Mouse (Mus musculus) forebrain, embryonic 16.5 days (tissue): ENCODE measurements around the gene Scyl3. TPM values are rescaled to one million over a fixed set of nuclear protein-coding genes. Genes with fewer than 3 reads are reported as not detected.
A peak's percentile ranks its signal among the peaks of the same experiment; 100 is the strongest.

ENCODE experiments used
- ATAC-seq: fragments of 200-750 bp; cut with Nextera tagmentation; 2 replicates; pipeline ENCODE4 v1.8.0; 2017; ENCODE audit warnings: mild to moderate bottlenecking, moderate library complexity
- H3K27ac ChIP-seq: fragments of 300-500 bp; sonication (generic); 2 replicates; pipeline ENCODE4 v1.5.1; 2014; ENCODE audit warnings: low read length, control low read depth
- H3K27me3 ChIP-seq: fragments of 300-500 bp; sonication (generic); replicated peaks from 2 replicates; pipeline ENCODE4 v1.6.1; 2014; ENCODE audit warnings: low read length; ENCODE audit not compliant: control insufficient read depth, insufficient read depth
- H3K36me3 ChIP-seq: fragments of 300-500 bp; sonication (generic); 2 replicates; pipeline ENCODE4 v1.6.1; 2014; ENCODE audit not compliant: control insufficient read depth, insufficient read depth
- H3K4me1 ChIP-seq: fragments of 300-500 bp; sonication (generic); replicated peaks from 2 replicates; pipeline ENCODE4 v1.6.1; 2014; ENCODE audit warnings: low read length; ENCODE audit not compliant: control insufficient read depth, insufficient read depth
- H3K4me2 ChIP-seq: fragments of 300-500 bp; sonication (generic); 2 replicates; pipeline ENCODE4 v1.6.1; 2014; ENCODE audit warnings: mild to moderate bottlenecking, low read length, control low read depth
- H3K4me3 ChIP-seq: fragments of 300-500 bp; sonication (generic); replicated peaks from 2 replicates; pipeline ENCODE4 v1.5.1; 2014; ENCODE audit warnings: mild to moderate bottlenecking, low read length, control low read depth
- H3K9ac ChIP-seq: fragments of 300-500 bp; sonication (generic); replicated peaks from 2 replicates; pipeline ENCODE4 v1.6.1; 2014; ENCODE audit warnings: low read depth, low read length, control low read depth
- H3K9me3 ChIP-seq: fragments of 300-500 bp; sonication (generic); 2 replicates; pipeline ENCODE4 v1.6.1; 2016; ENCODE audit warnings: low read length; ENCODE audit not compliant: control insufficient read depth
- WGBS: fragments of 180-500 bp; shearing (Covaris S2); extraction: QIAGEN DNeasy Blood & Tissue Kit; methylation state at CpG from one replicate; pipeline ENCODE4 v1.1.7; 2014; 5-methylcytosine and 5-hydroxymethylcytosine counted together
- polyA plus RNA-seq: library from polyadenylated mRNA; unstranded; fragments of >200 nt; fragmentation: Nextera tagmentation; extraction: Ambion mirVana; gene quantifications from 2 replicates; pipeline ENCODE4 v1.2.1, GENCODE M21; 2015

The Scyl3 gene
- polyA plus RNA-seq, 1 experiment from 2014 or later = 19.2 TPM

DNA sequence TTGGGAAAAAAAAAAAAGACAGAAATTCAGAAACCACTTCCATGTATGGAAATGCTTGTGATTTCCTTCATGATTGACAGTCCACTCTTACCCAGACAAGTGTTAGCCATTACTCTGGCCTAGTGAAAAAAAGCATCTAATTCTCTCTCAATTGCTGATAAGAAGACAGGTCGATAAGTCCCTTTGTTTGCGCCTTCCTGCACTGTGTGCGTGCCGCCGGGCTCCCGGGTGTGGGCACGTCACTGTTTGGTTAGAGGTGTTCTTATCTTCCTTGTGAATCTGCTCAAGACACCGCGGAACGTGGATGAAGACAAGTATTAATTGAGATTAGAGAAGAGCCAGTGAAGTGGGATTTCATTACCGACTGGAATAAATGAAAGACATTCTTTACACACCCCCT is 20.5 kb upstream of the Scyl3 start:
- H3K27ac ChIP-seq = no peak overlapping the region
- H3K36me3 ChIP-seq = no peaks in the 10 kb centered on the region
- no peak overlapping the region for H3K9ac ChIP-seq
- no peaks in the 10 kb centered on the region for H3K4me1 ChIP-seq
- H3K27me3 ChIP-seq = no peaks in the 10 kb centered on the region
- H3K4me2 ChIP-seq = no peak overlapping the region
- no peak overlapping the region for H3K4me3 ChIP-seq
- WGBS = 56% methylated on average over 11 of the region's 11 CpGs
- ATAC-seq = no peak
- H3K9me3 ChIP-seq = no peaks in the 10 kb centered on the region

GRCm38 (mm10) chr1:163910343-163910742 is 18.6 kb upstream of the Scyl3 start:
- Histone ChIP-seq H3K9me3 (no peaks in the 10 kb centered on the region), H3K9ac (no peak overlapping the region), H3K4me2 (no peak overlapping the region), H3K36me3 (no peaks in the 10 kb centered on the region), H3K4me3 (no peak overlapping the region), H3K27me3 (no peaks in the 10 kb centered on the region), H3K4me1 (no peaks in the 10 kb centered on the region), H3K27ac (no peak overlapping the region)
- WGBS = 9% methylated on average over 2 of the region's 2 CpGs
- ATAC-seq = peak; percentile 77

DNA sequence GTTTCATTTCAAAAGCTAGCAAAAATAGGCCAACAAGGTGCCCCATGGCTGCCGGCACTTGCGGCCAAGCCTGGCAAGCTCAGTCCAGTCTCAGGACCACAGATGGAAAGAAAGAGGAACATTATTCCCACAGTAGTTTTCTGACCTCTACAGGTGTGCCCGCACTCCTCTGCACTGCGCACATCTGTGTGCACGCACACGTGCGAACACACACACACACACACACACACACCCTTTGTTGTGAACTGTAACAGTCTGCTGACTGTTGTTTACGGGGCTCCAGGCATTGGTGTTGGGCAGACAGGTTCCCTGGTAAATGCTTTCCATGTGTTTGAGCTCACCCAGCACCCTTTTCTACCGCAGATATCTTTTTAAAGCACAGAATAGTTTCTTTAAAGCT is 18.1 kb upstream of the Scyl3 start:
- WGBS = 95% methylated on average over 9 of the region's 9 CpGs

GRCm38 (mm10) chr1:163911981-163912380 is 16.9 kb upstream of the Scyl3 start:
- Histone ChIP-seq H3K4me3 (no peak overlapping the region), H3K4me2 (no peak overlapping the region), H3K9me3 (no peaks in the 10 kb centered on the region), H3K36me3 (peaks cover 7% of the 10 kb centered on the region), H3K27ac (no peak overlapping the region), H3K27me3 (no peaks in the 10 kb centered on the region), H3K4me1 (no peaks in the 10 kb centered on the region), H3K9ac (no peak overlapping the region)
- WGBS = 91% methylated on average over 11 of the region's 11 CpGs
- no peak for ATAC-seq

More for the DNA sequence above, 18.1 kb upstream of the Scyl3 start:
- H3K36me3 ChIP-seq = no peaks in the 10 kb centered on the region; the same call in 1 of the 2 replicates
- no peaks in the 10 kb centered on the region for H3K4me1 ChIP-seq
- H3K4me3 ChIP-seq = no peak overlapping the region
- H3K27ac ChIP-seq = no peak overlapping the region
- no peak overlapping the region for H3K4me2 ChIP-seq
- H3K27me3 ChIP-seq = no peaks in the 10 kb centered on the region
- no peaks in the 10 kb centered on the region for H3K9me3 ChIP-seq
- peak; percentile 38; the same call in 1 of the 2 replicates for ATAC-seq
- no peak overlapping the region for H3K9ac ChIP-seq

- Histone ChIP-seq H3K9me3 (no peaks in the 10 kb centered on the region), H3K4me2 (no peak overlapping the region), H3K9ac (no peak overlapping the region), H3K4me1 (no peaks in the 10 kb centered on the region), H3K4me3 (no peak overlapping the region), H3K27me3 (no peaks in the 10 kb centered on the region), H3K27ac (no peak overlapping the region), H3K36me3 (peaks cover 13% of the 10 kb centered on the region)
- no peak for ATAC-seq
- WGBS = 97% methylated on average over 5 of the region's 5 CpGs
Observed at GRCm38 (mm10) chr1:163917349-163918160, 11.3 kb upstream of the Scyl3 start.

- H3K4me1 ChIP-seq = peaks cover 5% of the 10 kb centered on the region
- no peaks in the 10 kb centered on the region for H3K27me3 ChIP-seq
- H3K9me3 ChIP-seq = no peaks in the 10 kb centered on the region
- no peak overlapping the region for H3K4me3 ChIP-seq
- H3K4me2 ChIP-seq = no peak overlapping the region
- H3K9ac ChIP-seq = no peak overlapping the region
- H3K36me3 ChIP-seq = no peaks in the 10 kb centered on the region
- no peak overlapping the region for H3K27ac ChIP-seq
- ATAC-seq = no peak
- 88% methylated on average over 8 of the region's 8 CpGs for WGBS
Observed at GRCm38 (mm10) chr1:163924093-163924492, 4.8 kb upstream of the Scyl3 start.

- Histone ChIP-seq H3K27me3 (no peaks in the 10 kb centered on the region), H3K27ac (peak overlapping the region; percentile 86), H3K4me1 (peaks cover 14% of the 10 kb centered on the region), H3K9ac (peak overlapping the region; percentile 97), H3K4me2 (peak overlapping the region; percentile 93), H3K36me3 (0 out of 2 replicates have a peak, but pooled peaks cover 7% of the 10 kb centered on the region), H3K4me3 (peak overlapping the region; percentile 69), H3K9me3 (no peaks in the 10 kb centered on the region)
- ATAC-seq = peak; percentile 96
- WGBS = 0% methylated on average over 74 of the region's 77 CpGs
Observed at GRCm38 (mm10) chr1:163929636-163930457, 947 bp downstream of the Scyl3 start.

DNA sequence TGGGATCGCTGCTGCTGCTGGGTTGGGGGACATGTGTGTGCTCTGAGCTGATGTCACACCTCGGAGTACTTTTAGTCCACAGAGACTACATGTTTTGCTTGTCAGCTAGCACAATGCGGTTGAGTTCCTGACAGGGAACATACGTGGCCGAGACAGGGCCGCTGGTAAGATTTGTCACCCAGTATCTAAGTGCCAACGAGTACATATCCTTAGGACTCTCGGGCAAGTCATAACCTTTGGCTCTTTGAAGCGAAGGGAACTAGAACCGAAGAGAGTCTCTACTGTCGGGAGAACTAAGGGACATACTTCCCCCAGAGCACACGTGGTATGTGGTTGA is 1.5 kb downstream of the Scyl3 start:
- Histone ChIP-seq H3K36me3 (peaks cover 7% of the 10 kb centered on the region; the same call in 1 of the 2 replicates), H3K4me2 (peak overlapping the region; percentile 93), H3K27ac (no peak overlapping the region; the same call in 1 of the 2 replicates), H3K4me3 (peak overlapping the region; percentile 69), H3K9me3 (no peaks in the 10 kb centered on the region), H3K9ac (peak overlapping the region; percentile 97), H3K27me3 (no peaks in the 10 kb centered on the region), H3K4me1 (peaks cover 14% of the 10 kb centered on the region)
- no peak; the same call in 1 of the 2 replicates for ATAC-seq
- WGBS = 5% methylated on average over 12 of the region's 12 CpGs

- H3K9ac ChIP-seq = no peak overlapping the region
- H3K27me3 ChIP-seq = no peaks in the 10 kb centered on the region
- peaks cover 16% of the 10 kb centered on the region; the same call in 1 of the 2 replicates for H3K36me3 ChIP-seq
- H3K4me1 ChIP-seq = peaks cover 14% of the 10 kb centered on the region
- no peak for ATAC-seq
- 86% methylated on average over 8 of the region's 8 CpGs for WGBS
- H3K9me3 ChIP-seq = no peaks in the 10 kb centered on the region
- H3K27ac ChIP-seq = no peak overlapping the region
- H3K4me3 ChIP-seq = no peak overlapping the region
- H3K4me2 ChIP-seq = no peak overlapping the region
Observed at GRCm38 (mm10) chr1:163931801-163932200, 2.9 kb downstream of the Scyl3 start.
